Mouse (Mus musculus) C2C12 (cell line): ENCODE measurements around the gene St3gal4.

Experiments used
- CEBPB ChIP-seq: IDR thresholded peaks from one replicate; pipeline ENCODE4 v1.6.1; 2011; ENCODE audit warnings: low read depth, mild to moderate bottlenecking, control low read depth, moderate library complexity
- CTCF ChIP-seq: IDR thresholded peaks from one replicate; pipeline ENCODE4 v1.5.1; 2011; ENCODE audit not compliant: control insufficient read depth, insufficient read depth, insufficient read length
- MAX ChIP-seq: IDR thresholded peaks from one replicate; pipeline ENCODE4 v1.6.1; 2011; ENCODE audit warnings: mild to moderate bottlenecking, control low read depth
- MYOD1 ChIP-seq: IDR thresholded peaks from one replicate; pipeline ENCODE4 v1.6.1; 2011; ENCODE audit warnings: low read depth; ENCODE audit not compliant: control insufficient read depth, insufficient read length

DNA sequence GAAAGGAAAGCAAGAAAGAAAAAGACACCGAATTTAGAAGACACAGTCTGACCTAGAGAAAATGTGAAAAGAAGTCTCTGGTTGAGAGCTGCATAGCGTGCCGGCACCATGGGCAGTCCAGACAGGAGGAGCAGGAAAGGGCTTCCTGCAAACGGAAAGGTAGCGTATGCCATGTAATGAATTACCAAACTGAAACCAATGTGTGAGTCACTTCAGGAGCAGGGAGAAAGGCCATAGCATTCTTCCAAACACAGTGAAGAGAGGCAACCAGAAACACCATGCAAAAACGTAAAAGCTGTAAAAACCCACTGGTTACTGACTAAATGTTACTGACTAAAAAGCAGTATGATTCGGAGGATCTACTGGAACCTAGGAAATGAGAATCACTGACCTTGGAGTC, 42.7 kb upstream of the St3gal4 start:
- TF ChIP-seq CEBPB: no peak
- no peak for TF ChIP-seq CTCF
- no peak for TF ChIP-seq MAX
- no peak for TF ChIP-seq MYOD1
